Mouse (Mus musculus): Measurements from ENCODE around the gene Rplp2. TPM values are rescaled to one million over a fixed set of nuclear protein-coding genes. Genes with fewer than 3 reads are reported as not detected.

The Rplp2 gene
- total RNA-seq, 2 experiments from 2014 or later, result 2,601 to 4,245 TPM

DNA sequence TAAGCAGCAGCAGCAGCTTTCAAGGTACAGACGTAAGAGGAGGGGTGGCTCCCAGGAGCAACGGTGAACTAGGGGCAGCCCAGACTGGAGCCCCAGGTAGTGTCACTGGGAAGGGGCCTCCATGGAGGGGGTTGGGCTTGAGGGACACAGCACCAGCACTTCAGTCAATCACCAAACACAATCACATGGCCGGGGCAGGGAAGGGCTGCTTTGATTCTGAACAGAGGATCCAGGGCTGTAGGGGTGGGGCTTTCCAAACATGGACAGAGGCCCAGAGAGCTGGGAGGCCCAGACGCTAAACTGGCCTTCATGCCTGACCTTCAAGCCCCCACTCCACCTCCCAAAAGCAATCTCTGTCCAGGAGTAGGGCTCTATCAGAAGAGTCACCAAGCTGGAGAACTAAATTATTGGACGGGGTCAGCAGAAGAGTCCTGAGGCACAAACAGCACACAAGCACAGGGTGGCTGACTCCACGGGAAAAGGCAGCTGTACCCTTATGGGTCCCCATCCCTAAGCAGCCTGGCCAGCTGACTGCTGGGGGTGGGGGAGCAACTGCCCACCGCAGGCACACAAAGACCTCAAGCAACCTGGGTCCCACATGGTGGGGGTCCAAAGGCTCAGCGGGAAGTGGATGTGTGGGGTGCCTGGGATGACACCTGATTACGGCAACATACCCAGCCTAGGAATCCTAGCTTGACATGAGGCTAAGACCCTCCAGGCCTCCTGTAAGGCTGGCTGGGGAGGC lies 17.2 kb upstream of the Rplp2 start:
- no peak for ATAC-seq (replicated peaks; ENCODE audit: poor library complexity, severe bottlenecking)

DNA sequence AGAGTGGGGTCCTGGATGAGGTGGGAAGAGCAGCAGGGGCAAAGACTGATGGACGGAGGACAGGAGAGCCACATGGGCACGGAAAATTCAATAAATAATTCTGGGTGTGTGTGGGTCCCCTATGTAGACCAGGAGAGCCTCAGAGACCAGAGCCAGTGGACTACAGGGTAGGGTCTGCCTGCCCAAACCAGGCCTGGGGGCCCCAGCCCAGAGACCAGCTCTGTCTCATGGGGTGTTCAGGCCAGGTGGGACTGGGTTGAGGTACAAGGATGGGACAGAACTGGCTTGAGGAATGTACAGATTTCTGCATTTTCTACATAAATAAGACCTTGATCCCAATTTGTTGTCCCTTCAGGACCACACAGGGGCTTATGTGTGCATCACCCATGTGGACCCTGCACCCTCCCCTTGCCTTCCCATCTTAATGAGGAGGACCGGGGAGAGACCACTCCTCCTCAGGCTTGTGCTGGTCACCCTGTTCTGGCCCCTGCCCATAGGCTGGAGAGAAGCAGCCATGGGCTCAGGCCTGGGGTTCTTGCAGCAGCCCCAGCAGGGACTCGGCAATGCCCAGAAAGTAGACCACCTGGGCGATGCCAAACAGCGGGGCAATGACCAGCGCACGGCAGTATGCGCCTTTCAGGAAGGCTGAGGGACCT lies 16.5 kb upstream of the Rplp2 start:
- no peak for ATAC-seq (replicated peaks; ENCODE audit: poor library complexity, severe bottlenecking)

DNA sequence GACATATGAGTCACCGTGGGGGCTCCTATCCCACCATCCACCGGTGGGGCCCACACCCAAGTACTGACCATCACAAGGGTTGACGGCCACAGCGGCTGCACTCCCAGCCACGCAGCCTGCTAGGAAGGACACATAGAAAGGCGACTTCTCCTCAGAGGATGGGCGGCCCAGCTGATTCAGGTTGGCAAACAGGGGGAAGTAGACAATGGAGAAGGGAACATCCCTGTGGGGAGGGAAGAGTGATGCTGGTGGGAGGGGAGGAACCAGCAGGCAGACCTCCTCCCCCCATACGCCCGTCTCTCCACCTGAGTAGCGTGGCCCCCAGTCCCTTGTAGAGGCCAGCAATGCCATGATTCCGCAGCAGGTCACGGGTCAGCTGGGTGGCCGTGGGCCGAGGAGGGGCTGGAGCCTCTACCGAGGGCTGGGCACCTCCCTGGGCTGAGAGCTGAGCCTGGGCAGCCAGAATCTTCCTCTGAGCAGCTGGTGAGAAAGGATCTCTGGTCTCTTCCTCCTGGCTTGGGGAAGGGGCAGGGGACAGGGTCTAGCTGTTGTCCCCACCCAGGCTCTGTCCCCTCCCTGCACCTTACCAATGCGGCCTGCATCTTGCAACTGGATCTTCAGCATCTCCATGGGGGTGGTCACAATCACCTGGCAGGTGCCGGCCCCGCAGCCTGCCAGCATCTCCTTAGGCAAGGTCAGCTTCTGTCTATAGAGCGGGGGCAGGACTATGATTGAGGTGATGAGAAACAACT lies 15.6 kb upstream of the Rplp2 start:
- no peak for ATAC-seq (replicated peaks; ENCODE audit: poor library complexity, severe bottlenecking)

DNA sequence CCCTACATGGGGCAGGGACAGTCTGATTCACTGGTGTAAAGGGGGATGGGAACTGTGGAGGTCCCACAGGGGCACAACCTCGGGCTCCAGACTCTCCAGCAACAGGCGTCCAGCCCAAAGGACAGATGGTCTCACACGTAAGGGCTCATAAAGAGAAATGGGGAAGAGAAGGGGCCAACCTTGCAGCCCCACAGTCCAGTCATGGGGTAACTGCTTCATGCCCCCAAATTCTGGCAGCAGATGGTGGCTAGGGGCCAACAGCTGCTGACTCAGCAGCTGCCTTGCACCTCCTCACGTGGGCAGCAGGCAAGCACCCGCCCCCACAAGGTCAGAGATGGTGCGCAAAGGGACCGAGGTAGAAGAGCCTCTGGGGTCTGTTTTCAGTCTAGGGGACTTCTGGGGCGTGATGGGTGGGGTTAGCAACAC lies 15.0 kb upstream of the Rplp2 start:
- no peak for ATAC-seq (replicated peaks; ENCODE audit: poor library complexity, severe bottlenecking)

DNA sequence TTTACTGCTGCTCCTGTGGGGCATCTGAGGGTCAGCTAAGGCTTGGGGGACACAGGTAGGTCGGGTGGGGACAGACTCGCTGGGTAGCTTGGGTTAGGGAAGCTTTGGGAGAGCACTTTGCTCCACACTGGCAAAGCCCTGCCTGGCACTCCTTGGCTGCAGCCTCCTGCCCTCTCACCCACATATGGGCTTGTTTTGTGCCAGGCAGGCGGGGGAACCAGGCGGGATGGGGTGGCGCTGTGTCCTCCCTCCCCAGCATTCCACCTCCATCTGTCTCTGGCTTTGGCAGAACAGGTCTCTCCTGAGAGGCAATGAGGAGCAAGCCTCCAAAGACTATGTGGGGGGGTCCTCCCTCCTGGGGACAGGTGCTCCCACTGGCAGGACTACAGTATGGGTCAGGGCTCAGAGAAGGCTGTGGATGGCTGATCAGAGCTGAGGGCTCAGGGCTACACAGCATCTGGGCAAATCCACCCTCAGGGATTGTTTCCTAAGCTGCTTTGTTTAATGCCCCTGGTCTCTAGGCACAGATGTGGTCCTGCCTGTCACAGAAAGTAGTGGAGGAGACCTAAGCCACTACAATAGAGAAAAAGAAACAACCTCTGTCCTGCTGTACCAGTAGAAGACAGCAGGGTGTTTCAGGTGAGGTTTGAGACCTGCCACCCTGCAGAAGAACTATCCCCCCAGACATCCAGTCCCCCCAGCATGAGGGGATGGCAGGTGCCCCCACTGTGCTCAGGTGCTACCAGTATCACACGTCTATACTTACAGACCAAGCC lies 14.2 kb upstream of the Rplp2 start:
- ATAC-seq (replicated peaks; ENCODE audit: poor library complexity, severe bottlenecking), result no peak

DNA sequence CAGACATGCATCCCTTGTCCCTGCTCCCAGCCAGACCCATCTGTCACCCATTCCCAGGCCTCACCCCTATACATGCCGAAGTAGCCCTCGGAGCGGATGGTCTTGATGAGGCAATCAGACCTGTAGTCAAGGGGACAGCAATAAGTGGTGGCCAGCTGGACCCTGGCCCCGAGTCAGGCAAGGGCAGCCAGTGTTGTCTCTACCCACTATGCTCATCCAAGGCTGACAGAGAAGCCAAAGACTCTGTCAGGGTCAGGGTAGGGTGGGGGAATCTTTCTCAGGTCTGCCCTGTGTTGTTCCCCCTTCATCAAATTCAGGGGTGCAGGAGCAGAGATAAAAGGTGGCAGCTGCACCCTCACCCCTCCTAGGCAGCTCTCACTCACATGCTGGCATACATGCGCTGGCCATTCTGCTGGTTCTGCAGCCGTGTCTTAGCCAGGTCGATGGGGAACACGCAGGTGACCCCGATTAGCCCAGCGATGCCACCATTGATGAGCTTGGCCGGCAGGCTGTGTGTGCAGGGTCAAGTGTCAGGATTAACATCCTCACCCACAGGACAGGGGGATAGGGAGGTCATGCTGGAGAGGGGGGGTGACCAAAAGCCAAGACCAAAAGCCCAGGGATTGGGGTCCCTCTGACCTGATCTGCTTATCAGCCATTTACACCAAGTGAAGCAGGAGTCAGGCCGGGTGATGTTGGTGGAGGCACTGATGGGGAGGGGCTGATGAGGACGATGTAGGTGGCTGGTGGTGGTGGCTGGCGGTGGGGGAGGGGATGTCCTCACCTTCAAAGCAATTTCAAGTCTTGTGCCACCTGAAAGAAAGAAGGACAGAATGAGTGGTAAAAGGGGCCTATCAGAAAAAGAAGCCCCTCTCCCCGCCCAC lies 13.4 kb upstream of the Rplp2 start:
- ATAC-seq (replicated peaks; ENCODE audit: poor library complexity, severe bottlenecking), result no peak

DNA sequence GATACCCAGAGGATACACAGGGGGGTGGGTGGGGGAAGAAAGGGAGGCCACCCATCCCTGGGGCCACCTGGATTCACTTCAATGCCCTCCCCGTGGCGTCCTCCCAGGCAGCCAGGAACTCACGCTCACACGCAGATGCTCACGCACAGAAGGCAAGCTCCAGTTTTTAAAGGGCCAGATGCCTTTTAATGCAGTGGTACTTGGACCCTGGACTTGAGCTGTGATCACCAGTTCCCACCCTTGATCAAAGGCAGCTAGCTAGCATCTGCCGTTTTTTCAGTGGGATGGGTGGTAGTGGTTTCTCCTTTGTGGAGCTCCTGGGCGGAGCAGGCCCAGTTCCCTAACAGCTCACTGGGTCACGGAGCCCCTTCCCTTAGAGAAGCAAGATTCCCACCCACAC lies 12.7 kb upstream of the Rplp2 start:
- ATAC-seq (replicated peaks; ENCODE audit: poor library complexity, severe bottlenecking), result no peak; the same call in 1 of the 2 replicates

DNA sequence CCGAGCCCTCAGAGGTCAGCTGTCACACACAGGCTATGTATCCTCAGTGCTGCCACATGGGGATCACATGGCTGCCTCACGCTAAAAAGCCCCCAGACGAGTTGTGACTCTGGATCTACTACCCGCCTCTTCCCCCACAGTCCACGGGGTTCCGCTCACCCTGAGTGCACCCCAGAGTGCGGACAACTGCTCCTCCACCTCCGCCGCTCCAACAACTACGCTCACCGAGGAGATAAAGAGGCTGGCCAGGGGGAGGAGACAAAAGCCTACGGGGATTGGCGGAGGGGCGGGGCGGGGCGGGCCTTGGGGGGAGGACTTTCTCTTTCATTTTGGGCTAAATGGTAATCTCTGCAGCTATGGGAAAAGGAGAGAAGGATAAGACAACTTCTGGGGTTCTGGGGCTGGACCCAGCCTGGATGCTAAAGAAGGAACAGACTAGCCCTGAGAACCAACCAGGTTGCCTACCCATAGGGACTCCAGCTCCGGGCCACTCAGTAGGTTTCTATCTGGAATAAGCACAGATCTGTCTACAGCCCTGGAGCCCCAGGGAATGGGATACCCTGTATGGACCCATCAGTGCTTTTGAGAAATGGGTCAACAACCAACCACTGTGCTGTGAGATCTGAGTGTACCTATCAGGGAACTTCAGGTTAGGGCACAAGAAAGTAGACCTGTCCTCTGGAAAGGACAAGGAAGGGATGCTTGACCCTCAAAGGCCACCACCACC lies 11.9 kb upstream of the Rplp2 start:
- ATAC-seq (replicated peaks; ENCODE audit: poor library complexity, severe bottlenecking), result peak; percentile 71

DNA sequence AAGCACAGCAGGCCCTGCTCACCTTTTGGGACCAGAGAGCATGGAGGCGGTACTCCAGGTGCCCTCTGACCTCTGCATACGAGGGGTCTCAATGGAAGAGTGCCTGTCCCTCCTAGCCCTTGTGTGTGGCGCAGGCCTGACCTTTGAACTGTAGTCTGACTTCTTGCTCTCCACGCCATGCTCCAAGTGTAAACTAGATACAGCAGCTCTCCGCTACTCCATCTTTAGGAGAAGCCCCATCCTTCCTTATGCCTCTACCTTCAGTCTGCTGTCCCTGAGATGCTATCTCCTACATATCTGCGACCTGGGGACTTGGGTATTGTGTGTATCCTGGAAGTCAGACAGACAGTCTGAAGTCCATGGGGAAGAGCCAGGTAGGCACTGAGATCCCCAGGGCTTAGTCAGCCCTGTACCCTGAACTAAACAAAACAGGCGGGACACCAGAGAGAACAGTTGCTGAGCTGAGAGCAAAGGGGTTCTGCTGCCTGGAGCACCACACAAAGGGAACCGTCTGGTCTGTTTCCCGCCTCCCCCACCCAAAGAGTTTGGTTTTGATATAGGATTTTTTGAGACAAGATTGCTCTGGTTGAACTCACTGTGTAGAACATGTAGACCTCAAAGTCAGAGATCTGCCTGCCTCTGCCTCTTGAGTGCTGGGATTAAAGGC lies 11.2 kb upstream of the Rplp2 start:
- ATAC-seq (replicated peaks; ENCODE audit: poor library complexity, severe bottlenecking), result no peak

DNA sequence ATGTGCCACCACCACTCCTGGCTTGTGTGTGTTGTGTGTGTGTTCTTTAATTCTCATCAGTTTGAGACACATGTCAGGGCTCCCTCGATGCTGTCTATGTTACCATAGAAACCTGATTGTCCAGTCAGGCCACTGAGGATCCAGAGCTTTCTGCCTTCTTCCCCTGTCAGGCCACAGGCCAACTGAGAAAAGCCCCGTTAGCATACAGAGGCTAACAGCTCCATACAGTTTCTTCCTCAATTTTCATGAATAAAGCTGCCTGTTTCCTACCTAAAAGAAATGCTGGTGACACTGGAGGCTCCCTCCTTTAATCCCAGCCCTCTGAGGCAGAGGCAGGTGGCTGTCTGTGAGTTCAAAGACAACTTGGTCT lies 10.7 kb upstream of the Rplp2 start:
- no peak for ATAC-seq (replicated peaks; ENCODE audit: poor library complexity, severe bottlenecking)

DNA sequence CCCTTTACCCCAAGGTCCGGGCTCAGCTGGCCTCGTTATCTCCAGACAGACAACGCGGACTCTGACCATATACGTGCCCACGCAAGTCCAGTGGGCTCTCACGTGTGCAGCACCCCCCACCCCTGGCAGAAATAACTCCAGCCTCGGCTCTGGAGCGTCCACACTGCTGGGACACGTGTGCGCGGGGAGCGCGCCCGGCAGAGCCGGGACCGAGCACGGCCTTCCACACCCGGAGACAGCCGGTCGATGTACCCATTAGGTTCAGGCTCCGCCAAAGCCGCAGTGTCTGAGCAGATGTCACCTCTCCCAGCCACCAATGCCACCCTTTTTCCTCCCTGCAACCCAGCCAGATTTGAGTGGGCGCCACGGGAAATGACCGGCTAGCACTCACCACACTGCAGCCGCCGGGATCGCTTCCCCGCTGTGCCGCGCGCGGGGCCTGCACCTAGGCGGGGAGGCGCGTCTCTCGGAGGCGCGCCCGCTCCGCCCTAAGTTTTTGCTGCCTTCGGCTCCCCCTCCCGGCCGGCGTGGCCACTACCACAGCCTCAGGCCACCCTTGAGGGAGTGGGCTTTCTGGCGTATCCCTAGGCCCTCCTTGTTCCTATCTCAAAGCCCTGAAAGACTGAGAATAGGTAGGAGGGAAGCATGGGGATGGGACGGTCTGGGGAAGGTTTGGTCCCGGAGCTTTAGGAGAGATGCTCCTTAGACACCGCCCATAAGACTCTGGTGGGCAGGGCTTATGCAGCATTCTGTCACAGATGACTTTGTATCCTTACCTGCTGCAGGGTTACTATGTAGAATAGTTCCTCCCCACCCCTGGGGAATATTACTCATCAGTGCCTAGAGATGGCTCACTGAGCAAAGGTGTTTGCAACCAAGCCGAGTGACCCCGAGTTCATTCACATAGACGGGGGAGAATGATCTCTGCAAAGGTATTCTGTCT lies 9.7 kb upstream of the Rplp2 start, which contains the start of gene Slc25a22:
Slc25a22 (minus strand) TSS at position 715 of the 943 bp plus-strand sequence.
- ATAC-seq (replicated peaks; ENCODE audit: poor library complexity, severe bottlenecking), result peak; percentile 72

DNA sequence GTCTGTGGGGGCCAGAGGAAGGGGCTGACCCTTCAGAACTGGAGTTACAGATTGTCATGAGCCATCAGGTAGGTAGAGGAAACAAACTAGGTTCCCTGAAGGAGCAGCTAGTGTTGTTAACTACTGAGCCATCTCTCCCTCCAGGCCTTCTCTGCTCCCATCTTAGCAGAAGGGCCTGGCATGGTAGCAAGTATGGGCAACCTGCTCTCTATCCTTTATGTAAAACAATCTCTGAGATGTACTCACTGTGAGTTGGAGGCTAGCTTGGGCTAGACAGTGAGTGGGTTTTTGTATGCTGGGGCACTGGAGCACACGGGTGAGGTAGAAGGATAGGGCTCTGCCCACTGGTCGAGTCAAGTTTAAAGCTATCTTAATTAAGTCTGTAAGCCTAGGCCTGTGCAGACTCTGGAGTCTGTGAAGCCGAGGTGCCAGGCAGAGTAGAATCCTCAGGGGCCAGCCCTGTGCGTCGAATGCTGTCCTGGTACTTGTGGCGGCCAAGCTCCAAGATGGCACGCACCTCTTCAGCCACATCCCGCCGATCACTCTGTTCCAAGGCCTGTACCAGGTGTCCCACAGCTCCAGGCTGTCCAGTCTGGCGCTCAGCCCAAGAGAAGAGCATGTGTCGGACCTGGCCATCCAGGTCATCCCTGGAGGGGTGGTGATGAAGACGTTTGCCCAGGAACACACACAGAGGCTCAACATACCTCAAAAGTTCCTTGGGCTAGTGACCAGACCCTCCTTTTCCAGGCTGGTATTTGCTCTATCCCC lies 8.8 kb upstream of the Rplp2 start:
- no peak for ATAC-seq (replicated peaks; ENCODE audit: poor library complexity, severe bottlenecking)

DNA sequence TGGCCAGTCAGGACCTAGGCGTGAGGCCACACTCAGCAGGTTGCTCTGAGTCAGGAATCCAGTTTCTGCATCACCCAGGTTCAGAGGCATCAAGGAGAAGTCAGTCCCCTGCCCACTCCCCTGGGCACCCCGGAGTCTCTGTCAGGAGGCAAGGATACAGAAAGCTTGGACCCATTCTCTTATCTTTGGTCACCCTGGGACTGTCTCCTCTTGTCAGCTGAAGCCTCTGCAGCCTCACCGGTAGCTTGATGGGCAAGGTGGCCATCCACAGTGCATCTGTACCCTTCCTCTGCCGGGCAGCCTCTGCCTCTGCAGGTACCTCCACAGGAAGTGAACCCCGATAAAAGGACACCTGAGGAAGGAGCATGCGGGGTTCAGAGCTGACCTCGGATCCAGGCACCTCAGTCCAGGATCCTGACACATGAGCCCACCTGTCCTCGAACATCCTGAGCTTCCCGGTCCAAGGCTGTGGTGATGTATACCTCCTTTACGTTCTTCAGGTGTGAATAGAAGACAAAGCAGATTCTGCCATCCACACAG lies 8.0 kb upstream of the Rplp2 start:
- ATAC-seq (replicated peaks; ENCODE audit: poor library complexity, severe bottlenecking), result no peak

DNA sequence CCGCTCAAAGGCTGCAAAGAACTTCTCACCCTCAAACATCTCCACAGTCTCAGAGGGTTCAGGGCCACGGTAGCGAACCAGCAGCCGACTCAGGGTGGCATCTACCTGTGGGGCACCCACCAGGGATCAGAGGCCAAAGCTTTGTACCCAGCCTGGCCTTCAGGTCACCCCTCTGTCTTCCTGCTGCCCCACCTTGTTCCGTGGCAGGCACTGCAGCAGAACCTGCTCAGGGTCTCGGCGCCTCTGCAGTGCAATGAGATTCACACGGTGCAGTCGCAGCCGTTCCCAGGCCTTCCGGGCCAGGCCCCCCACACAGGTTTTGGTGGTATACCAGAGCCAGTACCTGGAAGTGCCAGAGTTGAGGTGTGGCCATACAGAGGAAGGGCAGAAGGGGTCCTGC lies 7.4 kb upstream of the Rplp2 start:
- ATAC-seq (replicated peaks; ENCODE audit: poor library complexity, severe bottlenecking), result no peak

DNA sequence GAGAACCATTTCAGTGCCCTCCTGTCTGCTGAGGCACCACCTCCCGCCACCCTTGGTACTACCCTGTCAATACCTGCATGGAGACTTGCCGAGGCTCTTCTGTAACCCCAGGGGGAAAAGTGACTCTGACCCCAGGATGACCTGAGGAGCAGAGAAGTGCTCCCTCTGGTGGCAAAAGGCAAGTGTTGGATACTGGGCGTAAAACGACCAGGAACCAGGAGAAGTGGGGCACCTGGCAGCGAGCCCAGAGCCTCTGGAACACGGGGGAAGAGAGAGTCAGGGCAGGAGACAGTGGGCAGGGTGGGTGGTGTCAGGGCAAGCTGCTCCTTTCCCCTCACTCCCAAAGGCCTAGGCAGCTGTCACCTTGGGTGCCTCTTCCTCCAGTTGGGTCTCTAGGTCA lies 6.6 kb upstream of the Rplp2 start:
- ATAC-seq (replicated peaks; ENCODE audit: poor library complexity, severe bottlenecking), result peak; percentile 20

DNA sequence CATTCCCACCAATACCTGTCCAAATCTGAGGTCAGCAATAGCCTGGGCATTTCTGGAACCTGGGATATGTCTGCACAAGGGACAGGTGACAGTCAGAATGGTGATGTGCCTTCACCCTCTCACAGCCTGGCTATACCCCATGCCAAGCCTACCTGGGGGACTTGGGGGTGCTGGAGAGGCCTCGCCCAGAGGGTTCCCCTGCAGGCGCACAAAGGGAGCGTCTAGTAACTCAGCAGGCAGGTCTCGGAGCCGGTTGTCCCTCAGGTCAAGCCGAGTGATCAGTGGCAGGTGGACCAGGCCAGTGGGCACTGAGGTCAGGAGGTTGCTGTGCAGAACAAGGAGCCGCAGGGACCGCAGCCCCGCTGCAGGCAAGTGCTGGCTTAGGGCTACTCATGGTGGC lies 5.7 kb upstream of the Rplp2 start:
- ATAC-seq (replicated peaks; ENCODE audit: poor library complexity, severe bottlenecking), result no peak
